Mouse (Mus musculus) forebrain, embryonic 10.5 days (tissue): ENCODE results near the gene Robo3. TPM values are rescaled to one million over a fixed set of nuclear protein-coding genes. Genes with fewer than 3 reads are reported as not detected.

Source experiments
- DNase-seq: peaks from one replicate; pipeline ENCODE4 v3.0.0-alpha.2; 2017; ENCODE audit warnings: low spot score; ENCODE audit errors: extremely low spot score
- H3K27ac ChIP-seq: fragments of 300-500 bp; sonication (generic); 2 replicates; pipeline ENCODE4 v1.5.1; 2016; ENCODE audit warnings: mild to moderate bottlenecking
- H3K27me3 ChIP-seq: fragments of 300-500 bp; sonication (generic); 2 replicates; pipeline ENCODE4 v1.6.1; 2016; ENCODE audit warnings: mild to moderate bottlenecking; ENCODE audit not compliant: poor library complexity, severe bottlenecking
- H3K36me3 ChIP-seq: fragments of 300-500 bp; sonication (generic); replicated peaks from 2 replicates; pipeline ENCODE4 v1.6.1; 2016; ENCODE audit warnings: mild to moderate bottlenecking, moderate library complexity
- H3K4me1 ChIP-seq: fragments of 300-500 bp; sonication (generic); 2 replicates; pipeline ENCODE4 v1.6.1; 2016
- H3K4me3 ChIP-seq: fragments of 300-500 bp; sonication (generic); 2 replicates; pipeline ENCODE4 v1.5.1; 2016; ENCODE audit warnings: mild to moderate bottlenecking, moderate library complexity
- H3K9me3 ChIP-seq: fragments of 300-500 bp; sonication (generic); 2 replicates; pipeline ENCODE4 v1.6.1; 2016; ENCODE audit warnings: mild to moderate bottlenecking, moderate library complexity
- WGBS: fragments of 180-500 bp; shearing (Covaris S2); methylation state at CpG from one replicate; pipeline ENCODE4 v1.1.7; 2016; 5-methylcytosine and 5-hydroxymethylcytosine counted together
- polyA plus RNA-seq: library from polyadenylated mRNA; unstranded; fragments of >200 nt; fragmentation: Nextera tagmentation; extraction: Ambion mirVana; gene quantifications from 2 replicates; pipeline ENCODE4 v1.2.1, GENCODE M21; 2016

Gene Robo3
- 3.9 and 5.5 TPM in 2 replicates for polyA plus RNA-seq

DNA sequence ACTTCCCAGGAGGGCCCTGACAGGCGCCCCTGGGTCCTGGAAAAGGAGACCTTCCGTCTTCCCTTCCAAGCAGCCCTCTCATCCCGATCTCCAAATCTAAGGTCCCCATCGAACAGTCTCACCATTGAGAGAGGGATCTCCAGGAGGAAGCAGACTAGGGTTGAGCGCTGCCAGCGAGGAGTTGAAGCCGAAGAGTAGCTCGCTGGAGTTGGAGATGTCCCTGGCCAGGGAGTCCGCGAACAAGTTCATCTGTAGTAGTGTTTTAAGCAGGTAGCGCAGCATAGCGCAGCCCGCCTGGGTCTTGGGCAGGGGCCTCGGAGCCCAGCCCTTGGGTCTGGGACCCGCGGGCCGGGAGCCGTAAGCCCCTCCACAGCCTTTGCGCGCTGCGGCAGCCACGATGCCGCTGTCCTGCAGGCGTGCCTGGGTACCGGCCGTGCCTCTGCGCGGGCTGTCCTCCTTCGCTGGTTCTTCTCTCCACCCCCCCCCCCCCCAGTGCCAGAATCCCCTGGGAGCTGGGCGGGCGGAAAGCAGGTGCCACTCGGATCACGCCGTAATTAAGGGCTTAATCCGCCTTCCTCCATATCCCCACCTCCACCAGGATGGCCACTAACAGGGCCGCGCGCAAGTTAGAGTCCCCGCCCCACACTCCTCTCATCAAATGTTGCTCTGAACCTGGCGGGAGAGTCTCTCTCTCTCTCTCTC lies at the start of gene Robo3:
Gene Robo3, minus strand, starts transcription at position 527 of the 702 bp plus-strand sequence.
- Histone ChIP-seq H3K4me1 (peaks cover 56% of the 10 kb centered on the region), H3K27ac (peak within 1 kb of the TSS; percentile 64), H3K4me3 (peak within 1 kb of the TSS; percentile 55), H3K27me3 (peaks cover 100% of the 10 kb centered on the region), H3K36me3 (no peaks in the 10 kb centered on the region), H3K9me3 (no peaks in the 10 kb centered on the region)
- DNase-seq, result peak; percentile 48
- WGBS, result under 1% methylated on average over 40 of the region's 40 CpGs

DNA sequence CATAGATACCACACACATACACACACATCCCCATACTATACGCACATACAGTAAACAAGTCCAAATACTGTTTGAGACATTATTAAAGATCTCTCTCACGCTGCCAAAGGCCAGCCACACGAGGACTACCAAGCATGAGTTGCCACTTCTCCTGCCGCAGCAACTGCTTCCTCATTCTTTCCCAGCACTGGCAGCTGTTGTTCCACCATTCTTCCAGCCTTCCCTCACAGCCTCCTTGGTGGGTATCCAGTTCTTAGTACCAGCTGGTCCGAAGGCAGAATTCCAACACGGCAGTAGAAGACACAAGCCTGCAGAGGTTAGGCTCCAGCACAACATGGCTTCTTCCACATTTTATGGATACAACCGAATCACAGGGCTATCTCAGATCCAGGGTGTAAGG lies 41.9 kb upstream of the Robo3 start:
- H3K27ac ChIP-seq, result no peak overlapping the region
- no peak overlapping the region for H3K4me3 ChIP-seq
- no peaks in the 10 kb centered on the region for H3K27me3 ChIP-seq
- DNase-seq, result no peak
- H3K4me1 ChIP-seq, result peaks cover 5% of the 10 kb centered on the region; the same call in 1 of the 2 replicates
- peaks cover 3% of the 10 kb centered on the region; the same call in 1 of the 2 replicates for H3K9me3 ChIP-seq
- WGBS, result 93% methylated on average over 7 of the region's 7 CpGs
- H3K36me3 ChIP-seq, result no peaks in the 10 kb centered on the region

GRCm38 (mm10) chr9:37473611-37474125 lies 40.6 kb upstream of the Robo3 start:
- H3K27me3 ChIP-seq, result no peaks in the 10 kb centered on the region
- WGBS, result 63% methylated on average over 3 of the region's 3 CpGs
- no peak for DNase-seq
- no peaks in the 10 kb centered on the region for H3K36me3 ChIP-seq
- H3K27ac ChIP-seq, result no peak overlapping the region
- H3K9me3 ChIP-seq, result peaks cover 3% of the 10 kb centered on the region; the same call in 1 of the 2 replicates
- peaks cover 5% of the 10 kb centered on the region; the same call in 1 of the 2 replicates for H3K4me1 ChIP-seq
- H3K4me3 ChIP-seq, result no peak overlapping the region

- DNase-seq, result no peak
- 16% methylated on average over 7 of the region's 7 CpGs for WGBS
- H3K27ac ChIP-seq, result no peak overlapping the region
- peaks cover 71% of the 10 kb centered on the region for H3K27me3 ChIP-seq
- H3K9me3 ChIP-seq, result no peaks in the 10 kb centered on the region
- no peak overlapping the region for H3K4me3 ChIP-seq
- H3K36me3 ChIP-seq, result no peaks in the 10 kb centered on the region
- peaks cover 33% of the 10 kb centered on the region for H3K4me1 ChIP-seq
These were observed 29.7 kb upstream of the Robo3 start for GRCm38 (mm10) chr9:37462764-37463163.

DNA sequence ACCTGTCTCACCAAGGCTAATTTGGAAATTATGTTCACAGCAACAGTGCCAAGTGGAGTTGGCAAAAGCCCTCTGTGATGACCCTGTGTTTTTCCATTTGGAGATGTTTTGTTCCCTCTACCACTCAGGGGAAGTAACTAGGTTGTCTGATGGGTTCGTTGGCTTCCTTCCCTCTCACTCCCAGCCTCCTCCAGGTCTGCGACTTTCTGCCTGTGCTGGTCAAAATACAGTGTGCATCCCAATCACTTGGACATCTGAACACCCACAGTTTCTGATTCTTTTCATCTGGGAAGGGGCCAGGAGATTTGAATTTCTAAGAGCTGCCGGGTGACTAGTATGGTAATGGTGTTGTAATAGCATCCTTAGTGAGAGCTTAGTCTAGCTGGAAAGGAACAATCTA lies 28.5 kb upstream of the Robo3 start:
- Histone ChIP-seq H3K9me3 (no peaks in the 10 kb centered on the region), H3K36me3 (no peaks in the 10 kb centered on the region), H3K4me1 (peaks cover 44% of the 10 kb centered on the region), H3K27me3 (peaks cover 83% of the 10 kb centered on the region), H3K27ac (no peak overlapping the region), H3K4me3 (no peak overlapping the region)
- WGBS, result 15% methylated on average over 3 of the region's 3 CpGs
- DNase-seq, result no peak

DNA sequence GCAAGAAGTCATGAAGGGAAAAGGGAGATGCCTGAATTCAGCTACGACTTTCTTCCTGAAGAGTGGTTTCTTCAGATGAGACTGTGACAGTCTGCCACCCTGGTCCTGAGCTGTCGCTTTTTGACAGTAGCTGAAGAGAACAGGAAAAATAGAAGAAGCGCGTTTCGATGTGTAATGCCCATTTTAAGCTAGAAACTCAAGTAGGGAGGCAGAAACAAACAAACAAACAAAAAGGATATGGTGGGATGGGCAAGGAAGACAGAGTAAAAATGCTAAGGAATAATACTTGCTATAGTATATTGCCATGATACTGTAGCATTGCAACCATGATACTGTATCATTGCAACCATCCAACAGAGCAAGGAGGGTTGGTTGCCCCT lies 27.9 kb upstream of the Robo3 start:
- WGBS, result 9% methylated on average over 5 of the region's 5 CpGs
- Histone ChIP-seq H3K27ac (peak overlapping the region; percentile 84; the same call in 1 of the 2 replicates), H3K9me3 (no peaks in the 10 kb centered on the region), H3K4me1 (peaks cover 51% of the 10 kb centered on the region), H3K4me3 (peak overlapping the region; percentile 63), H3K36me3 (no peaks in the 10 kb centered on the region), H3K27me3 (peaks cover 89% of the 10 kb centered on the region)
- no peak for DNase-seq

DNA sequence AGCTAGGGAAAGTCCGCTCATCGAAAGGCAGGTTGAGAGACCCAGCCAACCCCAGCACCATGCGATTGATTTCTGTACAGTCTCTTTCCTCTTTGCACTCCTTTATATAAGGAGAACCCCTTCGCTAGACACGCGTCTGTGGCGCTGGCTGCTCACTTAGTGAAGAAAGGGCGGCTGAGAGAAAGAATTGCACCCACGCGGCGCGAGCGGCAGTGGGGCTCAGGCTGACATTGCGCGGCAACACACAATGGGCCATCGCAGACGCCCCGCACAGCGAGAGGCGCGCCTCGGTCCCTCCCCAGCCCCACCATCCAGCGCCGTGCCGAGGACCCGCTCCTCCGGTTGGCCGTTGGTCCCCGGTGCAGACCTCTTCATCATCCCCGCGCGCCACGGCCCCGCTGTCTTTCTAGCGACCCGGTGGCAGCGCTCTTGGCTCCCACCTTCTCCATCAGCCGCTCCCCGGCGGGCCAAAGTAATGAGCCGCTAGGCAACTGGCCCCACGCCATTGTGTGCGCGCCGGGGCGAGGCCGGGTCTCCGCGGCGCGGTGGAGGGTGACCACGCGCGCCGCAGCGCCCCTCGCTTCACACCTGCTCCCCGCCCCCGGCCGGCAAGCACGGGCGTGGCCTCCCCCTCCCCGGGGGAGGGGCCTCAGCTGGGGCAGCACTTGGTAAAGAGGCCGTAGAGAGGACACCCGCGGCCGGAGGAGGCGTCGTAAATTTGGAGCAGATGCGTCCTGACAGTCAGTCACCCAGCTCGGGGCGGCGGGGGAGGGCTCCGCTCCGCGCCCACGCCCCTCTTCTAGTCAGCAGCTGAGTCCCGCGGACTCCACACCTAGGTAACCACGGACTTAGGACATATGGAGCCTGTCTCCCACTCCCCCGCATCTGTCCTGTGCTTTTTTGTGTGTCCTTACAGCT lies 27.3 kb upstream of the Robo3 start:
- under 1% methylated on average over 81 of the region's 81 CpGs for WGBS
- peaks cover 57% of the 10 kb centered on the region for H3K4me1 ChIP-seq

GRCm38 (mm10) chr9:37459665-37460042 lies 26.6 kb upstream of the Robo3 start:
- Histone ChIP-seq H3K4me3 (peak overlapping the region; percentile 63), H3K36me3 (no peaks in the 10 kb centered on the region), H3K27ac (peak overlapping the region; percentile 84), H3K9me3 (no peaks in the 10 kb centered on the region), H3K27me3 (peaks cover 98% of the 10 kb centered on the region), H3K4me1 (peaks cover 64% of the 10 kb centered on the region)
- WGBS, result 1% methylated on average over 9 of the region's 9 CpGs
- DNase-seq, result peak; percentile 49

More for the DNA sequence above, 27.3 kb upstream of the Robo3 start:
- H3K9me3 ChIP-seq, result no peaks in the 10 kb centered on the region
- peaks cover 91% of the 10 kb centered on the region for H3K27me3 ChIP-seq
- peak overlapping the region; percentile 84 for H3K27ac ChIP-seq
- peak; percentile 56 for DNase-seq
- H3K4me3 ChIP-seq, result peak overlapping the region; percentile 63
- H3K36me3 ChIP-seq, result no peaks in the 10 kb centered on the region

GRCm38 (mm10) chr9:37457151-37457550 lies 24.1 kb upstream of the Robo3 start:
- Histone ChIP-seq H3K36me3 (no peaks in the 10 kb centered on the region), H3K9me3 (no peaks in the 10 kb centered on the region), H3K27me3 (peaks cover 100% of the 10 kb centered on the region), H3K4me1 (peaks cover 89% of the 10 kb centered on the region), H3K27ac (peak overlapping the region; percentile 65), H3K4me3 (peak overlapping the region; percentile 38; the same call in 1 of the 2 replicates)
- no peak for DNase-seq
- WGBS, result 31% methylated on average over 1 of the region's 1 CpGs

GRCm38 (mm10) chr9:37456481-37456910 lies 23.4 kb upstream of the Robo3 start:
- Histone ChIP-seq H3K27ac (peak overlapping the region; percentile 65), H3K36me3 (no peaks in the 10 kb centered on the region), H3K4me1 (peaks cover 95% of the 10 kb centered on the region), H3K9me3 (no peaks in the 10 kb centered on the region), H3K4me3 (peak overlapping the region; percentile 38), H3K27me3 (peaks cover 99% of the 10 kb centered on the region)
- DNase-seq, result peak; percentile 80
- WGBS, result under 1% methylated on average over 20 of the region's 20 CpGs

GRCm38 (mm10) chr9:37455868-37456267 lies 22.8 kb upstream of the Robo3 start:
- peak overlapping the region; percentile 38 for H3K4me3 ChIP-seq

GRCm38 (mm10) chr9:37454991-37455390 lies 21.9 kb upstream of the Robo3 start:
- H3K27me3 ChIP-seq, result peaks cover 99% of the 10 kb centered on the region
- peak; percentile 51 for DNase-seq
- H3K9me3 ChIP-seq, result no peaks in the 10 kb centered on the region
- H3K4me3 ChIP-seq, result peak overlapping the region; percentile 26
- no peaks in the 10 kb centered on the region for H3K36me3 ChIP-seq
- WGBS, result 1% methylated on average over 3 of the region's 3 CpGs
- peaks cover 93% of the 10 kb centered on the region for H3K4me1 ChIP-seq
- H3K27ac ChIP-seq, result peak overlapping the region; percentile 45

More at GRCm38 (mm10) chr9:37455868-37456267, 22.8 kb upstream of the Robo3 start:
- DNase-seq, result no peak
- Histone ChIP-seq H3K4me1 (peaks cover 100% of the 10 kb centered on the region), H3K27me3 (peaks cover 99% of the 10 kb centered on the region), H3K27ac (peak overlapping the region; percentile 65; the same call in 1 of the 2 replicates), H3K9me3 (no peaks in the 10 kb centered on the region), H3K36me3 (no peaks in the 10 kb centered on the region)
- WGBS, result 1% methylated on average over 8 of the region's 8 CpGs
